Mouse (Mus musculus) heart, postnatal 0 days (tissue): Measurements from ENCODE around the gene Map4k2.

ENCODE experiments used
- CTCF ChIP-seq: IDR thresholded peaks from 2 replicates; pipeline ENCODE4 v1.5.1; 2016; ENCODE audit warnings: antibody characterized with exemption, control low read depth, low read depth
- EP300 ChIP-seq: IDR thresholded peaks from 2 replicates; pipeline ENCODE4 v1.6.1; 2016; ENCODE audit warnings: antibody characterized with exemption, low read depth

- TF ChIP-seq CTCF (peak; percentile 66), EP300 (no peak)
Measured at GRCm38 (mm10) chr19:6376255-6376564, 35.3 kb downstream of the Map4k2 start.
